Mouse (Mus musculus) ZHBTc4 (cell line): Measurements from ENCODE around the gene Aass.
A peak's percentile ranks its signal among the peaks of the same experiment; 100 is the strongest.

Source experiments
- DNase-seq: peaks from one replicate; pipeline ENCODE4 v3.0.0-alpha.2; 2011; ENCODE audit warnings: low read depth, low spot score

The Aass gene

GRCm38 (mm10) chr6:23055734-23056133 is 77.1 kb downstream of the Aass start:
- no peak for DNase-seq

GRCm38 (mm10) chr6:23048836-23049235 is 84.0 kb downstream of the Aass start:
- DNase-seq: no peak

- DNase-seq: peak; percentile 46
Measured at GRCm38 (mm10) chr6:23028251-23028650, 104.5 kb downstream of the Aass start.
